Mouse (Mus musculus) testis, postnatal 10 days (tissue): ENCODE data around the gene Pacsin2.
"Not testable (repeated sequence)": the region's sequence is repeated elsewhere in the genome, so short reads cannot be mapped to it uniquely, and the experiment has no call there.

Experiments
- DNase-seq: peaks from one replicate; pipeline ENCODE4 v3.0.0; 2021; ENCODE audit warnings: low spot score

The Pacsin2 gene

GRCm38 (mm10) chr15:83422299-83422981, 42.0 kb downstream of the Pacsin2 start:
- no peak for DNase-seq

- no peak for DNase-seq
Measured at GRCm38 (mm10) chr15:83419562-83419961, 44.8 kb downstream of the Pacsin2 start.

- no peak for DNase-seq
Measured at GRCm38 (mm10) chr15:83418685-83419084, 45.7 kb downstream of the Pacsin2 start.

- no peak for DNase-seq
Measured at GRCm38 (mm10) chr15:83417916-83418315, 46.5 kb downstream of the Pacsin2 start.

GRCm38 (mm10) chr15:83417407-83417806, 47.0 kb downstream of the Pacsin2 start:
- DNase-seq: no peak

- DNase-seq: no peak
Measured at GRCm38 (mm10) chr15:83415391-83415790, 49.0 kb downstream of the Pacsin2 start.

GRCm38 (mm10) chr15:83411616-83412015, 52.8 kb downstream of the Pacsin2 start:
- no peak for DNase-seq

- no peak for DNase-seq
Measured at GRCm38 (mm10) chr15:83410735-83411134, 53.7 kb downstream of the Pacsin2 start.

- DNase-seq: no peak
Measured at GRCm38 (mm10) chr15:83410270-83410669, 54.1 kb downstream of the Pacsin2 start.

- DNase-seq: no peak
Measured at GRCm38 (mm10) chr15:83408692-83409442, 55.5 kb downstream of the Pacsin2 start.

- DNase-seq: no peak
Measured at GRCm38 (mm10) chr15:83408216-83408615, 56.2 kb downstream of the Pacsin2 start.

GRCm38 (mm10) chr15:83407502-83407901, 56.9 kb downstream of the Pacsin2 start:
- DNase-seq: no peak

GRCm38 (mm10) chr15:83405866-83406265, 58.5 kb downstream of the Pacsin2 start:
- not testable (repeated sequence) for DNase-seq

- no peak for DNase-seq
Measured at GRCm38 (mm10) chr15:83404008-83404407, 60.4 kb downstream of the Pacsin2 start.

- no peak for DNase-seq
Measured at GRCm38 (mm10) chr15:83403016-83403415, 61.4 kb downstream of the Pacsin2 start.

- no peak for DNase-seq
Measured at GRCm38 (mm10) chr15:83392722-83393121, 71.7 kb downstream of the Pacsin2 start.

- no peak for DNase-seq
Measured at GRCm38 (mm10) chr15:83387911-83388310, 76.5 kb downstream of the Pacsin2 start.

GRCm38 (mm10) chr15:83383633-83384032, 80.8 kb downstream of the Pacsin2 start:
- DNase-seq: no peak

GRCm38 (mm10) chr15:83383136-83383535, 81.3 kb downstream of the Pacsin2 start:
- DNase-seq: no peak

- DNase-seq: no peak
Measured at GRCm38 (mm10) chr15:83382467-83382866, 81.9 kb downstream of the Pacsin2 start.

GRCm38 (mm10) chr15:83377153-83377552, 87.3 kb downstream of the Pacsin2 start:
- DNase-seq: no peak

- DNase-seq: peak; percentile 81
Measured at GRCm38 (mm10) chr15:83375136-83375535, 89.3 kb downstream of the Pacsin2 start.

- DNase-seq: no peak
Measured at GRCm38 (mm10) chr15:83374076-83374475, 90.3 kb downstream of the Pacsin2 start.
